Mouse (Mus musculus): Measurements from ENCODE around the gene Olfr701. TPM values are rescaled to one million over a fixed set of nuclear protein-coding genes. Genes with fewer than 3 reads are reported as not detected.

Gene Olfr701
- not detected in 2 replicates for total RNA-seq (2015; ENCODE audit: low replicate concordance)
- total RNA-seq (2017; ENCODE audit: low replicate concordance) = not detected in 2 replicates

- no peak for ATAC-seq (replicated peaks; ENCODE audit: low FRiP score, poor library complexity, severe bottlenecking)
Observed at GRCm38 (mm10) chr7:106813829-106814228, at the start of gene Olfr701. Gene Olfr701, plus strand, starts transcription at chr7:106814129.

- no peak for ATAC-seq (replicated peaks; ENCODE audit: low FRiP score, poor library complexity, severe bottlenecking)
Observed at GRCm38 (mm10) chr7:106788330-106788729, 25.6 kb upstream of the Olfr701 start.

GRCm38 (mm10) chr7:106793098-106793497 is 20.8 kb upstream of the Olfr701 start, which contains the start of gene Olfr699:
Gene Olfr699, minus strand, starts transcription at chr7:106793198.
- ATAC-seq (replicated peaks; ENCODE audit: low FRiP score, poor library complexity, severe bottlenecking) = no peak

- ATAC-seq (replicated peaks; ENCODE audit: low FRiP score, poor library complexity, severe bottlenecking) = no peak
Observed at GRCm38 (mm10) chr7:106808734-106809133, 5.2 kb upstream of the Olfr701 start, which contains the start of gene Olfr700. Gene Olfr700, minus strand, starts transcription at chr7:106808834.

- no peak for ATAC-seq (replicated peaks; ENCODE audit: low FRiP score, poor library complexity, severe bottlenecking)
Observed at GRCm38 (mm10) chr7:106815775-106816174, 1.8 kb downstream of the Olfr701 start.

GRCm38 (mm10) chr7:106818414-106818813 is 4.5 kb downstream of the Olfr701 start:
- ATAC-seq (replicated peaks; ENCODE audit: low FRiP score, poor library complexity, severe bottlenecking) = no peak

GRCm38 (mm10) chr7:106833793-106834192 is 19.9 kb downstream of the Olfr701 start, which contains the start of gene Olfr702:
Gene Olfr702, minus strand, starts transcription at chr7:106833893.
- no peak for ATAC-seq (replicated peaks; ENCODE audit: low FRiP score, poor library complexity, severe bottlenecking)

- ATAC-seq (replicated peaks; ENCODE audit: low FRiP score, poor library complexity, severe bottlenecking) = no peak
Observed at GRCm38 (mm10) chr7:106843060-106843459, 29.1 kb downstream of the Olfr701 start, which contains the start of gene Olfr703. Gene Olfr703, plus strand, starts transcription at chr7:106843360.

- ATAC-seq (replicated peaks; ENCODE audit: low FRiP score, poor library complexity, severe bottlenecking) = no peak
Observed at GRCm38 (mm10) chr7:106862885-106863284, 49.0 kb downstream of the Olfr701 start, which contains the start of gene Olfr704. Gene Olfr704, plus strand, starts transcription at chr7:106863185.

Other genes starting within 250 kb of the Olfr701 start
- gene Olfr693, start 133.5 kb upstream of the Olfr701 start, total RNA-seq (2015; ENCODE audit: low replicate concordance) = not detected in 2 replicates
- not detected in 2 replicates for gene Olfr693, start 133.5 kb upstream of the Olfr701 start, total RNA-seq (2017; ENCODE audit: low replicate concordance)
- not detected in 2 replicates for gene Olfr694, start 122.3 kb upstream of the Olfr701 start, total RNA-seq (2015; ENCODE audit: low replicate concordance)
- not detected in 2 replicates for gene Olfr694, start 122.3 kb upstream of the Olfr701 start, total RNA-seq (2017; ENCODE audit: low replicate concordance)
- gene Olfr695, start 97.7 kb upstream of the Olfr701 start, total RNA-seq (2015; ENCODE audit: low replicate concordance) = not detected in 2 replicates
- not detected in 2 replicates for gene Olfr695, start 97.7 kb upstream of the Olfr701 start, total RNA-seq (2017; ENCODE audit: low replicate concordance)
- not detected in 2 replicates for gene Olfr697, start 71.7 kb upstream of the Olfr701 start, total RNA-seq (2015; ENCODE audit: low replicate concordance)
- gene Olfr697, start 71.7 kb upstream of the Olfr701 start, total RNA-seq (2017; ENCODE audit: low replicate concordance) = not detected in 2 replicates
- gene Olfr698, start 58.7 kb upstream of the Olfr701 start, total RNA-seq (2015; ENCODE audit: low replicate concordance) = not detected in 2 replicates
- gene Olfr698, start 58.7 kb upstream of the Olfr701 start, total RNA-seq (2017; ENCODE audit: low replicate concordance) = not detected in 2 replicates
- 0.84 TPM in 1 of 2 replicates, not detected in the other for gene Olfr699, start 20.9 kb upstream of the Olfr701 start, total RNA-seq (2015; ENCODE audit: low replicate concordance)
- gene Olfr699, start 20.9 kb upstream of the Olfr701 start, total RNA-seq (2017; ENCODE audit: low replicate concordance) = not detected in 2 replicates
- gene Olfr700, start 5.3 kb upstream of the Olfr701 start, total RNA-seq (2015; ENCODE audit: low replicate concordance) = not detected in 2 replicates
- gene Olfr700, start 5.3 kb upstream of the Olfr701 start, total RNA-seq (2017; ENCODE audit: low replicate concordance) = not detected in 2 replicates
- not detected in 2 replicates for gene Olfr702, start 19.8 kb downstream of the Olfr701 start, total RNA-seq (2015; ENCODE audit: low replicate concordance)
- not detected in 2 replicates for gene Olfr702, start 19.8 kb downstream of the Olfr701 start, total RNA-seq (2017; ENCODE audit: low replicate concordance)
- gene Olfr703, start 29.2 kb downstream of the Olfr701 start, total RNA-seq (2015; ENCODE audit: low replicate concordance) = not detected in 2 replicates
- gene Olfr703, start 29.2 kb downstream of the Olfr701 start, total RNA-seq (2017; ENCODE audit: low replicate concordance) = not detected in 2 replicates
- gene Olfr704, start 49.1 kb downstream of the Olfr701 start, total RNA-seq (2015; ENCODE audit: low replicate concordance) = not detected in 2 replicates
- gene Olfr704, start 49.1 kb downstream of the Olfr701 start, total RNA-seq (2017; ENCODE audit: low replicate concordance) = not detected in 2 replicates
- not detected in 2 replicates for gene Olfr705, start 62.8 kb downstream of the Olfr701 start, total RNA-seq (2015; ENCODE audit: low replicate concordance)
- not detected in 2 replicates for gene Olfr705, start 62.8 kb downstream of the Olfr701 start, total RNA-seq (2017; ENCODE audit: low replicate concordance)
- not detected in 2 replicates for gene Olfr706, start 74.0 kb downstream of the Olfr701 start, total RNA-seq (2015; ENCODE audit: low replicate concordance)
- not detected in 2 replicates for gene Olfr706, start 74.0 kb downstream of the Olfr701 start, total RNA-seq (2017; ENCODE audit: low replicate concordance)
- not detected in 2 replicates for gene Olfr707, start 87.1 kb downstream of the Olfr701 start, total RNA-seq (2015; ENCODE audit: low replicate concordance)
- gene Olfr707, start 87.1 kb downstream of the Olfr701 start, total RNA-seq (2017; ENCODE audit: low replicate concordance) = not detected in 2 replicates
- gene Olfr1532-ps1, start 93.9 kb downstream of the Olfr701 start, total RNA-seq (2015; ENCODE audit: low replicate concordance) = not detected in 2 replicates
- not detected in 2 replicates for gene Olfr1532-ps1, start 93.9 kb downstream of the Olfr701 start, total RNA-seq (2017; ENCODE audit: low replicate concordance)
- not detected in 2 replicates for gene Olfr709-ps1, start 118.1 kb downstream of the Olfr701 start, total RNA-seq (2015; ENCODE audit: low replicate concordance)
- not detected in 2 replicates for gene Olfr709-ps1, start 118.1 kb downstream of the Olfr701 start, total RNA-seq (2017; ENCODE audit: low replicate concordance)
- not detected in 2 replicates for gene Olfr710, start 134.2 kb downstream of the Olfr701 start, total RNA-seq (2015; ENCODE audit: low replicate concordance)
- gene Olfr710, start 134.2 kb downstream of the Olfr701 start, total RNA-seq (2017; ENCODE audit: low replicate concordance) = not detected in 2 replicates
- gene Olfr6, start 149.8 kb downstream of the Olfr701 start, total RNA-seq (2015; ENCODE audit: low replicate concordance) = not detected in 2 replicates
- not detected in 2 replicates for gene Olfr6, start 149.8 kb downstream of the Olfr701 start, total RNA-seq (2017; ENCODE audit: low replicate concordance)
- gene Olfr711, start 161.3 kb downstream of the Olfr701 start, total RNA-seq (2015; ENCODE audit: low replicate concordance) = not detected in 2 replicates
- 0.38 TPM in 1 of 2 replicates, not detected in the other for gene Olfr711, start 161.3 kb downstream of the Olfr701 start, total RNA-seq (2017; ENCODE audit: low replicate concordance)
- not detected in 2 replicates for gene Olfr2, start 191.9 kb downstream of the Olfr701 start, total RNA-seq (2015; ENCODE audit: low replicate concordance)
- gene Olfr2, start 191.9 kb downstream of the Olfr701 start, total RNA-seq (2017; ENCODE audit: low replicate concordance) = not detected in 2 replicates
- not detected in 2 replicates for gene Olfr713, start 217.0 kb downstream of the Olfr701 start, total RNA-seq (2015; ENCODE audit: low replicate concordance)
- gene Olfr713, start 217.0 kb downstream of the Olfr701 start, total RNA-seq (2017; ENCODE audit: low replicate concordance) = not detected in 2 replicates